Mouse (Mus musculus): ENCODE data around the gene Slc4a5. TPM values are rescaled to one million over a fixed set of nuclear protein-coding genes. Genes with fewer than 3 reads are reported as not detected.

Slc4a5 gene
- polyA plus RNA-seq, 1 experiment from 2014 or later: 1.1 TPM

DNA sequence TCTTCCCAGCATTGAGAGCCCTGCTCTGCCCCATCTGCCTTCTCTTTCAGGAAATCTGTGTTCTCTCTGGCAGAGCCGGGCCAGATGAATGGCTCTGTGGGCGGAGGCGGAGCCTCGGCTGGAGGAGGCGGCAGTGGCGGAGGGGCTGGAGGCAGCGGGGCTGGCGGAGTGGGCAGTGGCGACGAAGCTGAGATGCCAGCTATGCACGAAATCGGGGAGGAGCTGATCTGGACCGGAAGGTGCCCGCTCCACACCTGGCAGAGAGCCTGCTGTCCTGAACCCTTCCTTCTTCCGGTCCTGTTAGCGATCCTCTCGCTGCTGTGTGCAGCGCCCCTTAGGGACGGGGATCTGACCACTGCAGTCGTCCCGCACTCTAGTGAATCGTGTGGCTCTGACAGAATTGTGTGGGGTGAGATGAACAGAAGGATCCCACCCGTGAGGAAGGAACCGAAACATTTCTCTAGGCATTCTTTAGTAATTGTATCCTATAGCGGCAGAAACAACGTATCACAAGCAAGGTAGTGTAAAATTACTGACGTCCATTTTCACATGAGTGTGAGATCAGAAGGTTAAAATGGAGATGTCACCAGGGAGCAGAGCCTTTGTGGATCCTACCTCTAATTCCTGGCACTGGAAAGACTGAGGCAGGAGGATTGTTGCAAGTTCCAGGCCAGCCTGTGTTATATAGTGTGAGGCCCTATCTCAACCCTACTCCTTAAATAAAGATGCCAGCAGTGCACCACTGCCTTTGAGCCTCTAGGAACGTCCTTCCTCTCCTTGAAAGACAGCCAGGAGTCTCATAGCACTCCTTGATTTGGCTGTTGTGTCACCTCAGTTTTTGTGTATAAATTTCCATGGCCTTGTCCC lies 48.7 kb downstream of the Slc4a5 start:
- Histone ChIP-seq H3K4me1 (peaks cover 6% of the 10 kb centered on the region; the same call in 1 of the 2 replicates), H3K9ac (peak overlapping the region; percentile 49), H3K27ac (peak overlapping the region; percentile 69), H3K4me3 (peak overlapping the region; percentile 50), H3K9me3 (no peaks in the 10 kb centered on the region), H3K4me2 (replicated peaks) (peak overlapping the region; percentile 54), H3K36me3 (no peaks in the 10 kb centered on the region), H3K27me3 (no peaks in the 10 kb centered on the region)
- WGBS: 2% methylated on average over 28 of the region's 28 CpGs
- peak; percentile 92 for ATAC-seq (ENCODE audit: insufficient number of reproducible peaks, insufficient read depth, low FRiP score, low TSS enrichment)

- Histone ChIP-seq H3K9me3 (peaks cover 2% of the 10 kb centered on the region; the same call in 1 of the 2 replicates), H3K27ac (no peak overlapping the region), H3K4me1 (0 out of 2 replicates have a peak, but pooled peaks cover under 1% of the 10 kb centered on the region), H3K4me3 (no peak overlapping the region), H3K27me3 (no peaks in the 10 kb centered on the region), H3K4me2 (replicated peaks) (no peak overlapping the region), H3K36me3 (no peaks in the 10 kb centered on the region), H3K9ac (no peak overlapping the region)
- no peak for ATAC-seq (ENCODE audit: insufficient number of reproducible peaks, insufficient read depth, low FRiP score, low TSS enrichment)
- 85% methylated on average over 11 of the region's 11 CpGs for WGBS
Observed at GRCm38 (mm10) chr6:83273733-83274132, 54.1 kb downstream of the Slc4a5 start.

- Histone ChIP-seq H3K9me3 (peaks cover 4% of the 10 kb centered on the region; the same call in 1 of the 2 replicates), H3K27ac (no peak overlapping the region), H3K4me1 (no peaks in the 10 kb centered on the region), H3K9ac (no peak overlapping the region), H3K4me3 (no peak overlapping the region), H3K4me2 (replicated peaks) (no peak overlapping the region), H3K27me3 (no peaks in the 10 kb centered on the region), H3K36me3 (no peaks in the 10 kb centered on the region)
- ATAC-seq (ENCODE audit: insufficient number of reproducible peaks, insufficient read depth, low FRiP score, low TSS enrichment): no peak
- WGBS: 68% methylated on average over 13 of the region's 13 CpGs
Observed at GRCm38 (mm10) chr6:83277151-83277550, 57.5 kb downstream of the Slc4a5 start.

- H3K9ac ChIP-seq: no peak overlapping the region
- no peaks in the 10 kb centered on the region for H3K27me3 ChIP-seq
- no peaks in the 10 kb centered on the region for H3K36me3 ChIP-seq
- H3K4me2 ChIP-seq (replicated peaks): no peak overlapping the region
- H3K4me1 ChIP-seq: no peaks in the 10 kb centered on the region
- H3K9me3 ChIP-seq: peaks cover 4% of the 10 kb centered on the region; the same call in 1 of the 2 replicates
- no peak for ATAC-seq (ENCODE audit: insufficient number of reproducible peaks, insufficient read depth, low FRiP score, low TSS enrichment)
- no peak overlapping the region for H3K4me3 ChIP-seq
- WGBS: 21% methylated on average over 2 of the region's 2 CpGs
- H3K27ac ChIP-seq: no peak overlapping the region
Observed at GRCm38 (mm10) chr6:83278881-83279280, 59.3 kb downstream of the Slc4a5 start.

DNA sequence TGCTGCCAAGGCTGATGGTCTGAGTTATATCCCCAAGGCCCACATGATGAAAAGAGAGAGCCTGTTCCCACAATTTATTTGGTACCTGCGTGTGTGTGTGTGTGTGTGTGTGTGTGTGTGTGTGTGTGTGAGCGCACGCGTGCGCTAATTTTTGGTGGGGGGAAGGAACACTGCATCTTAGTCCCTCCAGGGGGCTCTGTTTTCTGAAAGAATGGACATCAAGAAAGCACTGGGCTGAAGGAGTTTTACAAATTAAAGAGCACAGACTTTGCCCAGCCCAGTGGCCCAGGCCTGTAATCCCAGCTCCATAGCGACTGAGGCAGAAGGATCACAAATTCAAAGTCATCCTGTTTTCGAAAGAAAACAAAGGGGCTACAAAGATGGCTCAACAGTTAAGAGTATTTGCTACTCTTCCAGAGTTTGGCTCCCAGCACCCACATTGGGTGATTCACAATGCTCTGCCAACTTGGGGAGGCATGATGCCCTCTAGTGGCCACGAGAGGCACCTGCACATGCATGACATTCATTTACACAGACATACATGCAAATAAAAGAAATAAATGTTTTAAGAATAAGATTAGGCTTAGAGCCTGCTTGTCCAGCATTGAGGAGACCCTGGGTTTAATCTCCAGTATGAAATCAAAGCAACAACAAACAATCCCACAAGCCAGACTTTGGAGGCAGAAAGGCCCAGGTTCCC lies 60.8 kb downstream of the Slc4a5 start:
- Histone ChIP-seq H3K4me3 (no peak overlapping the region), H3K9ac (no peak overlapping the region), H3K27me3 (no peaks in the 10 kb centered on the region), H3K9me3 (peaks cover 4% of the 10 kb centered on the region; the same call in 1 of the 2 replicates), H3K36me3 (no peaks in the 10 kb centered on the region), H3K4me1 (no peaks in the 10 kb centered on the region), H3K27ac (no peak overlapping the region), H3K4me2 (replicated peaks) (no peak overlapping the region)
- WGBS: 78% methylated on average over 8 of the region's 8 CpGs
- ATAC-seq (ENCODE audit: insufficient number of reproducible peaks, insufficient read depth, low FRiP score, low TSS enrichment): no peak

GRCm38 (mm10) chr6:83300447-83301229 lies 81.0 kb downstream of the Slc4a5 start:
- H3K27me3 ChIP-seq: no peaks in the 10 kb centered on the region
- no peak overlapping the region for H3K27ac ChIP-seq
- no peak overlapping the region for H3K4me3 ChIP-seq
- WGBS: 85% methylated on average over 7 of the region's 7 CpGs
- H3K4me2 ChIP-seq (replicated peaks): no peak overlapping the region
- H3K36me3 ChIP-seq: peaks cover 4% of the 10 kb centered on the region; the same call in 1 of the 2 replicates
- ATAC-seq (ENCODE audit: insufficient number of reproducible peaks, insufficient read depth, low FRiP score, low TSS enrichment): no peak
- H3K4me1 ChIP-seq: no peaks in the 10 kb centered on the region
- H3K9me3 ChIP-seq: no peaks in the 10 kb centered on the region
- no peak overlapping the region for H3K9ac ChIP-seq

DNA sequence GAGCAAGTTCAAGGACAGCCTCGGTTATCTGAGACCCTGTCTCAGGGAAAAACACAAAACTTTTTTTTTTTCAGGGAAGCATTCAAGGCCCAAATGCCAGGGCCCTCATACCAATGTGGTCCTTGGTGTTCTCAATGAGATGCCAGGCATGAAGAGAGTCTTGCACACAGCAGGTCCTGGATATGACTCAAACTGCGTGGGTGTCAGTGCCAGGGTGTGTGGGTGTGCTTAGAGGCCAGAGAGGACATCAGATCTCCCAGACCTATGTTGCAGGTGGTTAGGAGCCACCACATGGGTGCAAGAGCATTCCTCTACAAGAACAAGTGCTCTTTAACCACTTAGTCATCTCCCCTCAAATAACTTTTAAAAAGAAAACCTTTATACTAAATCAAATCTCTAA lies 81.7 kb downstream of the Slc4a5 start:
- H3K27ac ChIP-seq: no peak overlapping the region
- peaks cover 8% of the 10 kb centered on the region; the same call in 1 of the 2 replicates for H3K36me3 ChIP-seq
- H3K9ac ChIP-seq: no peak overlapping the region
- no peaks in the 10 kb centered on the region for H3K9me3 ChIP-seq
- no peaks in the 10 kb centered on the region for H3K4me1 ChIP-seq
- WGBS: 84% methylated on average over 2 of the region's 2 CpGs
- no peaks in the 10 kb centered on the region for H3K27me3 ChIP-seq
- H3K4me2 ChIP-seq (replicated peaks): no peak overlapping the region
- ATAC-seq (ENCODE audit: insufficient number of reproducible peaks, insufficient read depth, low FRiP score, low TSS enrichment): no peak
- no peak overlapping the region for H3K4me3 ChIP-seq

GRCm38 (mm10) chr6:83302264-83302663 lies 82.6 kb downstream of the Slc4a5 start:
- H3K27me3 ChIP-seq: no peaks in the 10 kb centered on the region
- no peak for ATAC-seq (ENCODE audit: insufficient number of reproducible peaks, insufficient read depth, low FRiP score, low TSS enrichment)
- H3K36me3 ChIP-seq: peaks cover 17% of the 10 kb centered on the region
- no peak overlapping the region for H3K4me2 ChIP-seq (replicated peaks)
- WGBS: 68% methylated on average over 5 of the region's 5 CpGs
- H3K9ac ChIP-seq: no peak overlapping the region
- H3K9me3 ChIP-seq: no peaks in the 10 kb centered on the region
- H3K4me3 ChIP-seq: no peak overlapping the region
- H3K27ac ChIP-seq: no peak overlapping the region
- no peaks in the 10 kb centered on the region for H3K4me1 ChIP-seq

DNA sequence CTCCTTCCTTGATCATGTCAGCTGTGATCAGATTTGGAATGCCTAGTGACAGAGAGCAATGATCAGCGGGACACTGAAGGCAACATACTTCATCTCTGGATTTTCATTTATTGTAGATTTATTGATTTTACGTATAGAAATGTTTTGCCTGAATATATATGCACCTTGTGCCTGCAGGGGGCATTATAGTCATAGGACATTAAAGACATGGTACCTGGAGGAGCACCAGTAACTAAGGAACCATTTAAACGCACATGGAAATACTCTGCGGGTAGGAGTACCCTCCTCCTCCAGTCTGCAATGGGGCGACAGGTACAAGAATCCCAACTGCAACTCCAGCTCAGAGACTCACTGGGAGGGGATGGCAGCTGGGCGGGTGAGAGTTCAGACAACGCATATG lies 89.4 kb downstream of the Slc4a5 start:
- peaks cover 63% of the 10 kb centered on the region for H3K36me3 ChIP-seq

DNA sequence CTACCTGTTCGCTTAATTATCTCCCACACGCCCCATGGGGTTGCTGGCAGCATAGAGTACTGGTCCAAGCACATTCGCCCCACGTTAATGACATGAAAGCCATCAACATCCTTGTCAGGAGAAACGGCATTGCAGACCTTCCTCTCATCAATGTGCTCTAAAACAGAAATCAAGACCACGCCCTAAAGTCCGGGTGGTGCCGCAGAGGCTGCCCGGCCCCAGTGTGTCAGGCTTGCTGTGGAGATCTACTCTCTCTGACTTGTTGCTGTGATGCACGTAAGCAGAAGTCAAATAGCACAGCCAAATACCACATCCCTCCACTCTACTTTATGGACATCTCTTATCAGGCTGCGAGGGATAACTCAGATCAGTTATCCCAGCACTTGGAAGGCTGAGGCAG lies 91.6 kb downstream of the Slc4a5 start:
- H3K4me3 ChIP-seq: no peak overlapping the region
- no peak for ATAC-seq (ENCODE audit: insufficient number of reproducible peaks, insufficient read depth, low FRiP score, low TSS enrichment)
- no peaks in the 10 kb centered on the region for H3K27me3 ChIP-seq
- H3K9me3 ChIP-seq: no peaks in the 10 kb centered on the region
- H3K4me1 ChIP-seq: peaks cover 9% of the 10 kb centered on the region
- no peak overlapping the region for H3K4me2 ChIP-seq (replicated peaks)
- H3K36me3 ChIP-seq: peaks cover 56% of the 10 kb centered on the region
- H3K9ac ChIP-seq: no peak overlapping the region
- H3K27ac ChIP-seq: no peak overlapping the region
- WGBS: 94% methylated on average over 11 of the region's 11 CpGs

More for the DNA sequence above, 89.4 kb downstream of the Slc4a5 start:
- no peak for ATAC-seq (ENCODE audit: insufficient number of reproducible peaks, insufficient read depth, low FRiP score, low TSS enrichment)
- Histone ChIP-seq H3K9ac (no peak overlapping the region), H3K9me3 (no peaks in the 10 kb centered on the region), H3K27me3 (no peaks in the 10 kb centered on the region), H3K4me1 (no peaks in the 10 kb centered on the region), H3K4me3 (no peak overlapping the region), H3K4me2 (replicated peaks) (no peak overlapping the region), H3K27ac (no peak overlapping the region)
- 88% methylated on average over 7 of the region's 7 CpGs for WGBS

GRCm38 (mm10) chr6:83312021-83312420 lies 92.4 kb downstream of the Slc4a5 start:
- WGBS: 93% methylated on average over 7 of the region's 7 CpGs
- H3K4me2 ChIP-seq (replicated peaks): no peak overlapping the region
- no peak overlapping the region for H3K9ac ChIP-seq
- no peaks in the 10 kb centered on the region for H3K9me3 ChIP-seq
- no peak overlapping the region for H3K4me3 ChIP-seq
- no peak for ATAC-seq (ENCODE audit: insufficient number of reproducible peaks, insufficient read depth, low FRiP score, low TSS enrichment)
- H3K27ac ChIP-seq: no peak overlapping the region
- H3K36me3 ChIP-seq: peaks cover 47% of the 10 kb centered on the region
- peaks cover 14% of the 10 kb centered on the region for H3K4me1 ChIP-seq
- no peaks in the 10 kb centered on the region for H3K27me3 ChIP-seq
